Mouse (Mus musculus) embryonic facial prominence, embryonic 15.5 days (tissue): ENCODE data around the gene Smok2a. TPM values are rescaled to one million over a fixed set of nuclear protein-coding genes. Genes with fewer than 3 reads are reported as not detected.
"Not testable (repeated sequence)": the region's sequence is repeated elsewhere in the genome, so short reads cannot be mapped to it uniquely, and the experiment has no call there.

Experiments
- ATAC-seq: fragments of 200-750 bp; cut with Nextera tagmentation; 2 replicates; pipeline ENCODE4 v1.8.0; 2017; ENCODE audit warnings: low read depth, moderate TSS enrichment; ENCODE audit not compliant: insufficient number of reproducible peaks, low FRiP score, low TSS enrichment
- H3K27ac ChIP-seq: fragments of 300-500 bp; sonication (generic); replicated peaks from 2 replicates; pipeline ENCODE4 v1.5.1; 2015; ENCODE audit warnings: mild to moderate bottlenecking, inconsistent platforms
- H3K27me3 ChIP-seq: fragments of 300-500 bp; sonication (generic); 2 replicates; pipeline ENCODE4 v1.6.1; 2015; ENCODE audit warnings: inconsistent platforms
- H3K36me3 ChIP-seq: fragments of 300-500 bp; sonication (generic); 2 replicates; pipeline ENCODE4 v1.6.1; 2015; ENCODE audit warnings: mild to moderate bottlenecking, inconsistent platforms
- H3K4me1 ChIP-seq: fragments of 300-500 bp; sonication (generic); 2 replicates; pipeline ENCODE4 v1.6.1; 2015; ENCODE audit warnings: inconsistent platforms
- H3K4me2 ChIP-seq: fragments of 300-500 bp; sonication (generic); replicated peaks from 2 replicates; pipeline ENCODE4 v1.6.1; 2015; ENCODE audit warnings: mild to moderate bottlenecking, inconsistent platforms
- H3K4me3 ChIP-seq: fragments of 300-500 bp; sonication (generic); replicated peaks from 2 replicates; pipeline ENCODE4 v1.5.1; 2015; ENCODE audit warnings: mild to moderate bottlenecking, inconsistent platforms
- H3K9ac ChIP-seq: fragments of 300-500 bp; sonication (generic); 2 replicates; pipeline ENCODE4 v1.6.1; 2015; ENCODE audit warnings: inconsistent platforms
- H3K9me3 ChIP-seq: fragments of 300-500 bp; sonication (generic); replicated peaks from 2 replicates; pipeline ENCODE4 v1.6.1; 2016; ENCODE audit warnings: inconsistent platforms
- WGBS: fragments of 180-500 bp; shearing (Covaris S2); methylation state at CpG from one replicate; pipeline ENCODE4 v1.1.7; 2015; 5-methylcytosine and 5-hydroxymethylcytosine counted together
- polyA plus RNA-seq: library from polyadenylated mRNA; unstranded; fragments of >200 nt; fragmentation: Nextera tagmentation; extraction: Ambion mirVana; gene quantifications from 2 replicates; pipeline ENCODE4 v1.2.1, GENCODE M21; 2015

The Smok2a gene
- polyA plus RNA-seq, 1 experiment from 2014 or later, result not detected

DNA sequence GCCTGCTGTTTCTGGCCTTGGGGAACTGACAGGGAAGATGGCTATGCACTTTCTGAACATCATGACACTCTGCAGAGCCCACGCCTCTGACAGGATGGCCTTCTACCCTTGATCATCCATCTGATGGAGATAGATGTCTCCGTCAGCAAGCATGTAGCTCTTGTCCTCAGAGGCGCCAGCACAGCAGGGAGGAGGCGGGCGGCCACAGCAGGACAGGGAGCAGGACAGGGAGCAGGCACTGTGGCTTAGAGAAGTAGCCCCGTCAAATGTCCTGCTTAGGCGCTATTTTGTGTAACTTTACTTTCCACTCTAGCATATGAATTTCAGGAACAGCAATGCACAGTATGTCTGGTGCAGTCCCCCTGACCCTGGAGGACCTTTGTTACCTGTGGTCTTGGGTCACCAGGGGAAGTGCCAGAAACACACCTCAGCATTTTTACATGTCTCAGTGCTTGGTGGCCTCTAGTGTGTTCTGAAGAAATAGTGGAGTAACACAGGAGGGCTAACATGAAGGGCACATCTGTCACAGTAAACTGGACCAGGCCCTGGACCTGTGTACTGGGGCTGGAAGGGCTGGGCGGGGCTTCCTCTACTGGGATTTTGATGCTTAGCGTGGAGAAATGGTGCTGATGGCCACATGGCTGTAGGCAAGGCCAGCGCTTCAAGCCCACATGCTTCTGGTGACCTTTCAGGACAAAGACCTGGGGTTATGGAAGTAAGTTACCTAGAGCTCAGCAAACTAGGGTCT, 30.0 kb upstream of the Smok2a start:
- H3K36me3 ChIP-seq, H3K4me2 ChIP-seq, H3K27me3 ChIP-seq, H3K4me1 ChIP-seq, H3K4me3 ChIP-seq, ATAC-seq, H3K9ac ChIP-seq, H3K27ac ChIP-seq: not testable (repeated sequence)
- H3K9me3 ChIP-seq, result peaks cover 35% of the 10 kb centered on the region
- 80% methylated on average over 10 of the region's 10 CpGs for WGBS

DNA sequence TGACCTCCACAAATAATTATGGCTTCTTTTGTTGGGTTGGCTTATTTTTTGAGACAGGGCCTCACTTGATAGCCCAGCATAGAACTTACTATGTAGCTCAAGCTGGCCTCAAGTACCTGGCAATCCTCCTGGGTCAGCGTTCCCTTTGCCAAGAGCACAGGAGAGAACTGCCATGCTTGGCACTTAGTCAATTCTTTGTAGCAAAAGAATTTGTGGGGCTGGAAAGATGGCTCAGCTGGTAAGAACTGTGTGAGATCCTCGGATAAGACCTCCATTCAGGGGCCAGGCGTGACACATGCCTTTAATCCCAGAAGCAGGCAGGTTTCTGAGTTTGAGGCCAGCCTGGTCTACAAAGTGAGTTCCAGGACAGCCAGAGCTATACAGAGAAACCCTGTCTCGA, 24.5 kb upstream of the Smok2a start:
- H3K4me2 ChIP-seq, ATAC-seq, H3K36me3 ChIP-seq, H3K4me1 ChIP-seq, H3K9ac ChIP-seq, H3K27me3 ChIP-seq, H3K4me3 ChIP-seq, H3K27ac ChIP-seq: not testable (repeated sequence)
- WGBS, result 60% methylated on average over 4 of the region's 4 CpGs
- peaks cover 23% of the 10 kb centered on the region for H3K9me3 ChIP-seq

DNA sequence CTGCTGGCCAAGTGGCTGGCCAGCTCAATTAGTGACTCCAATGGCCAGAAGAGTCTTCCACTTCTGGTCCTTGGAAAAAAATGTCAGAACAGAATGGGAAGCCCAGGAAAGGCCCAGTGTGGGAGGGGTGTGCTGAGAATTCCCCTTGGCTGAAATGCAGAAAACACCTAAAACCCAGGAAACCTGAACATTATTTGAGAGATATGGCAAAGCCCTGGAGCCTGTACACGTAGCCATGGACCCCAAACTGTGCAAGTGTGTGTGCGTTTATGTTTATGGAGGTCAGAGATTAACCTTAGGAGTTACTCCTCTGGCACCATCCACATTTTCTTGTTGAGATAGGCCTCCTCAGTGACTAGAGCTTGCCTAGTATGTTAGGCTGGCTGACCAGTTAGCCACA, 22.2 kb upstream of the Smok2a start:
- H3K27me3 ChIP-seq, ATAC-seq, H3K27ac ChIP-seq, H3K4me1 ChIP-seq, H3K9ac ChIP-seq, H3K36me3 ChIP-seq, H3K4me3 ChIP-seq, H3K4me2 ChIP-seq: not testable (repeated sequence)
- H3K9me3 ChIP-seq, result peaks cover 23% of the 10 kb centered on the region
- WGBS, result 86% methylated on average over 2 of the region's 2 CpGs

DNA sequence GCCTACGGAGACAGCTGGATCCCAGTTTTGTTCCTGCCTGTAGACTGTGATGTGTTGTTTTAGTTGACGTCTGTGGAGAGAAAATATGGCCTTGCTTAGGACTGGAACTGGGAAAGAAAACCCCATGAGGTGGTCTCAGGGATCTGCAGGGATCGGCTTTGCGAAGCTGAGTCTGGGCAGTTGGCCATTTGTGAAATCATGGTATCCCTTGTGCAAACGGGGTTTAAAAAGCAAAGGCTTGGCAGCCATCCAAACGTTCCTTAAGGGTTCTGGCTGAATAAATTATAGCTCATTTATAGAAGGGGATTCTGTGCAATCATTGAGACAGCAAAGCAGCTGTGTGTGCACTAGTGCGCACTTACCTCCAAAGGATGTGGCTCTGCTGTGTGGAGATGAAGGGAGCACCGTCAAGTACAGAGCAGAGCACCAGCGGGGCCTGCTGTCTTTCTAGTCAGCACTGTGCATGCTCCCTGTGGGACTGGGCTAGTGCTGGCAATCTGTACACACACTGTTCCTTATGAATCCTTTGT, 21.0 kb upstream of the Smok2a start:
- not testable (repeated sequence) for H3K27ac ChIP-seq
- WGBS, result 71% methylated on average over 8 of the region's 9 CpGs

DNA sequence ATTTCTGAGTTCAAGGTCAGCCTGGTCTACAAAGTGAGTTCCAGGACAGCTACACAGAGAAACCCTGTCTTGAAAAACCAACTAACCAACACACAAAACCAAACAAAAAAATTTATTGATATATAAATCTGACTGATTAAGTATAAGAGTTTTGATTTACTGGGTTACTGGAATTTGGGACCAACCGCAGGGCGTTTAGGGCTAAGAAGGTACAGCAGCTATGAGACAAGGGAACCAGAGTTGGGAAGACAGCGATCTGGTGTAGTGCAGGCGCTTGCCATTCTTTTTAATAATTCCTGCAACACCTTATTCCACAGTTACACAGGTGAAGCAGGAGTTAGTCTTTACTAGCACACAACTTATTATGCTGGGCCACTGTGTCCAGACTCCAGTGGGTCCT, 19.4 kb upstream of the Smok2a start:
- H3K27me3 ChIP-seq, H3K36me3 ChIP-seq, H3K27ac ChIP-seq, ATAC-seq, H3K4me1 ChIP-seq, H3K9ac ChIP-seq, H3K4me2 ChIP-seq, H3K4me3 ChIP-seq: not testable (repeated sequence)
- 86% methylated on average over 4 of the region's 4 CpGs for WGBS
- H3K9me3 ChIP-seq, result peaks cover 16% of the 10 kb centered on the region

More for the DNA sequence above, 21.0 kb upstream of the Smok2a start:
- not testable (repeated sequence) for H3K4me3 ChIP-seq, H3K9ac ChIP-seq, H3K4me1 ChIP-seq, H3K4me2 ChIP-seq, H3K27me3 ChIP-seq, H3K36me3 ChIP-seq, ATAC-seq
- H3K9me3 ChIP-seq, result peaks cover 21% of the 10 kb centered on the region

DNA sequence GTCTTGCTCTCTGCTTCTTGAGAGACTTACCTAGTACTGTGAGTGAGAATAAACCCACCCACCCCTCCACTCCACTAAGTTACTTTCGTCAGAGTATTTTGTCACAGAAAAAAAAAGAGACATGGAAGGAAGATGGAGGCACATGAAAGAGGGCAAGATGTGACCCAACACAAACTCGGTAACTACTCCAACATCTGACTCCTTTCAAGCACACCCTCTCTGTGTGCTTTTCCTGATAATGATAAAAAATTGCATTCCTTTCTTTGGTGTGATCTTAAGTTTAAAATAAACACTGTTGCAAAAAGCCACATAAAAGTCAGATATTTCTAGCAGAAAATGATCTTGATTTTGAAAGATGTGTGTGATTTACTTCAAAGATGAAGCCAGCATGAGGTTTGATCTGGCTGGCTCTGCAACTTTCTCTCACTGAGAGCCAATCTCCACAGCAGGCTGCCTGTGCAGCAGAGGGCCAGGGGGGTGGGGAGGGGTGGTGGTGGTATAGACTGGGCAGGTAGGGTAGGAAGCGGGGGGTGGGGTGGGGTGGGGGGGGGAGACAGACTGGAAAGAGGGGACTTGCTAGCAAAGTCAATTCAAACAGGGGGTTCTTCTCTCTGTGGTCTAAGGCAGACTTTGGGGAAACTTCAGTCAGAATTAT, 18.4 kb upstream of the Smok2a start:
- H3K27ac ChIP-seq, H3K4me1 ChIP-seq, H3K4me3 ChIP-seq, H3K36me3 ChIP-seq, H3K27me3 ChIP-seq, H3K9ac ChIP-seq, H3K4me2 ChIP-seq, ATAC-seq: not testable (repeated sequence)
- peaks cover 21% of the 10 kb centered on the region for H3K9me3 ChIP-seq
- WGBS, result 64% methylated on average over 2 of the region's 3 CpGs

DNA sequence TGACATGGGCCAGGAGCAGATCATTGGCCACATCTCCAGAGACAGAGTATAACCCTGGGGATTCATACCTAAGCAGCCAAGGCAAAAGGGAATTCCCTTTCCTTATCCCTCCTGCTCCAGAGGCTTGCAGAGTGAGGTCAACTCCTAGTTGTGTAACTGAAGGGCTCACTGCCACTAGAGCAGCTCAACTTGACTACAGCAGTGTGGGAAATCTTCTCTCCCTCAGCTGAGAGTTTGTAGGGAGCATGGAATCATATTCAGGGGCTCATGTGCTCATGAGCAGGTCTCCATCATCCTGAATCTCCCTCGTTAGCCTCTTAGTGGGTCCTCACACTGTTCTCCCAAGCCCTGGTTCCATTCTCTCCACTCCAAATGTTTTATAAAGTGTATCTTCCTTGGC, 15.7 kb upstream of the Smok2a start:
- not testable (repeated sequence) for H3K9ac ChIP-seq, ATAC-seq, H3K27ac ChIP-seq, H3K4me2 ChIP-seq, H3K36me3 ChIP-seq, H3K27me3 ChIP-seq, H3K4me1 ChIP-seq, H3K4me3 ChIP-seq
- H3K9me3 ChIP-seq, result peaks cover 30% of the 10 kb centered on the region
- WGBS, result 78% methylated on average over 1 of the region's 1 CpGs

DNA sequence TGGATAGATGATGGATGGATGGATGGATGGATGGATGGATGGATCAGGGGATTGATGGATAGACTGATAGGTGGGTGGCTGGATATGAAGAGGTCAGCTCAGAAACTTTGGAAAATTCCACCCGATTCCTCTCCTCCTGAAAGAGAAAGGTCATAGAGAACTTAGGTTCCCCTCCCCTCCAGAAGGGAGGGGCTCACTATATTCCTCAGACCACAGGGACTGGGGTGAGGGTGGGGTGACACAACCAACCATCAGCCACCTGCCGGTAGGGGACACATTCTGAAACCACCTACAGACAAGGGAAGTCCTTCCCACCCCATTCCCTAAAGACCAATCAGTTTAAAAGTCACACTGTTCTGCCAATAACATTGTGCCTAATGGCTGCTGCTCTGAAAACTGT, 14.5 kb upstream of the Smok2a start:
- ATAC-seq, result peak; percentile 41; the same call in 1 of the 2 replicates
- WGBS, result 82% methylated on average over 2 of the region's 2 CpGs
- H3K9me3 ChIP-seq, result peaks cover 26% of the 10 kb centered on the region

DNA sequence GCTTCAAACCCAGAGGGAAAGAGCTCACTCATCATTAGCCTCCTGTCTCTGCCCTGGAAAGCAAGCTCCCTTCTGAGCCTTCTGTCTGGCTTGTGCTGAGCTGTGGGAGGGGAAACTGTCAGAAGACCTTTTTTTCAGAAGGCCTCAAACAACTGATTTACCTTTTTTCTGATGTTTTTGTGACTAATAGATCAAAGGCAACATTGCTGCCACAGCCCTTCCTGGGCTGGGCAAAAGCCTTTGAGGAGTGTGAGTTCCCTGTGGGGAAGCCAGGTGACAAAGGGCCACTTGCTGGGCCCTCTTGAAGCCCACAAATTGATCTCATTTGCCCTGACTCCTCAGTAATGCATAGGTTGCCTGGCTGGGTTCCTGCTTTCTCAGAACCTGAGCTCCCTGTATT, 12.5 kb upstream of the Smok2a start:
- not testable (repeated sequence) for ATAC-seq, H3K4me3 ChIP-seq, H3K4me1 ChIP-seq, H3K4me2 ChIP-seq, H3K36me3 ChIP-seq, H3K9ac ChIP-seq, H3K27me3 ChIP-seq, H3K27ac ChIP-seq
- H3K9me3 ChIP-seq, result peaks cover 41% of the 10 kb centered on the region

More for the DNA sequence above, 14.5 kb upstream of the Smok2a start:
- no peaks in the 10 kb centered on the region for H3K4me1 ChIP-seq
- no peak overlapping the region for H3K27ac ChIP-seq
- no peaks in the 10 kb centered on the region for H3K36me3 ChIP-seq
- H3K4me3 ChIP-seq, result no peak overlapping the region
- no peaks in the 10 kb centered on the region for H3K27me3 ChIP-seq
- H3K4me2 ChIP-seq, result no peak overlapping the region
- no peak overlapping the region for H3K9ac ChIP-seq

DNA sequence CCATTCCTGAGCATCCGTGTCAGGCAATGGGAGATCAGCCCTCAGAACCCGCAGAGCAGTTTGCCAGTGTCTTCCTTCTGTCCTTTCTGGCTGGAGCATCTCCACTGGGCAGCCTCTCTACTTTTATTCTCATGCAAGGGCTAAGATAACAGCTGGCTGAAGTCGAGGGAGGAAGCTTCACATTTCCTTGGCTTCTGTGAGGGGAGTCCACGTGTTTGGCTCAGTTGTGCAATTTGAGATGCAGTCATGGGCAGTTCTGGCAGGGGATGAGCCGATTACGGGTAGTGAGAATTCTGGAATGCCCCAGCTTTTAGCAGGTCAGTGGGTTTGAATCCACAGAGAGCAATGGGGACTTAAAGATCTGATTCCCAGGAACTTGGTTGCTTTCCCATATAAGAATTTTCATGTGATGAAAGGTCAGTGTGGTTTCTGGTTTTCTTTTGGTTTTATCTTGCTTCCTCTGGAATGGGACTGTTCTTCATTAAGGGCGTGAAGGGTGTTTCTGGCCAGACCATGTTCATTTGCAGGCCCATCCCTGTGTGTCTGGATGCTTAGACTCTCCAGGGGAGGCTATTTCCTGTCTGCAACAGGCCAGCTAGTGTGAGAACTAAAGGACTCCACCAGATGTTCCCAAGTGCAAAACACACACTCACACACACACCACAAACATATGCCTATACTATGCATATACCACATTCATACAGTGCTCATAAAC, 8.7 kb upstream of the Smok2a start:
- H3K36me3 ChIP-seq, result no peaks in the 10 kb centered on the region
- H3K27ac ChIP-seq, result no peak overlapping the region
- no peak overlapping the region for H3K4me2 ChIP-seq
- no peaks in the 10 kb centered on the region for H3K4me1 ChIP-seq
- no peaks in the 10 kb centered on the region for H3K27me3 ChIP-seq
- H3K4me3 ChIP-seq, result no peak overlapping the region
- H3K9me3 ChIP-seq, result peaks cover 72% of the 10 kb centered on the region
- WGBS, result 67% methylated on average over 7 of the region's 7 CpGs
- ATAC-seq, result no peak
- no peak overlapping the region for H3K9ac ChIP-seq

DNA sequence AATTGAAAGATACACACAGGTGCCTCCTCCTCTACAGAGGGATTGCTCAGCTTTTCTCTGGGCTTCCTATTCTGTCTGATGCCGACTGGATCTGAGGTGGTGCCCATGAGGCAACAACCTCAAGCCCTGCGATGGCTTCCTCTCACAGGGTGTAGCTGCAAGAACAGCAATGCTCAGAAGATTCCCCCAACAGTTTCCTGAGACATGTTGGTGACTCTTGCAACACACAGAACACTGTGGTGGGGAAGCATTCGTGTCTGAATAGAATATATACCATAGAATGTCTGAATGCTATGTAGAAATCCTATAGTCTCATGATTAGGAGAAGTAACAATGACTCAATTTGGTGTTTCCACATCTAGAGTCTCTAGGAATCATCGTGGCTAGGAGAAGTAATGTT, 6.8 kb upstream of the Smok2a start:
- H3K27me3 ChIP-seq, result no peaks in the 10 kb centered on the region
- no peak overlapping the region for H3K4me2 ChIP-seq
- 58% methylated on average over 4 of the region's 4 CpGs for WGBS

More for the DNA sequence above, 6.8 kb upstream of the Smok2a start:
- no peak overlapping the region for H3K9ac ChIP-seq
- ATAC-seq, result no peak
- H3K36me3 ChIP-seq, result no peaks in the 10 kb centered on the region
- no peaks in the 10 kb centered on the region for H3K4me1 ChIP-seq
- H3K4me3 ChIP-seq, result no peak overlapping the region
- H3K27ac ChIP-seq, result no peak overlapping the region
- H3K9me3 ChIP-seq, result peaks cover 83% of the 10 kb centered on the region
